Mouse (Mus musculus) urinary bladder, adult 2 months (tissue): ENCODE data around the gene Csnk1e. TPM values are rescaled to one million over a fixed set of nuclear protein-coding genes. Genes with fewer than 3 reads are reported as not detected.

Experiments used
- DNase-seq: peaks from one replicate; pipeline ENCODE4 v3.0.0; 2022; ENCODE audit warnings: low spot score
- polyA plus RNA-seq: library from polyadenylated mRNA; depleted of rRNA; stranded (reverse); fragments of >200 nt; gene quantifications from 2 replicates; pipeline ENCODE4 v1.2.3, GENCODE M21; 2012

Gene Csnk1e
- polyA plus RNA-seq, 1 experiment, result 90.3 TPM

GRCm38 (mm10) chr15:79424602-79425001 is 30.8 kb downstream of the Csnk1e start:
- DNase-seq, result no peak

GRCm38 (mm10) chr15:79422715-79423243 is 32.6 kb downstream of the Csnk1e start:
- DNase-seq, result no peak

- DNase-seq, result no peak
Observed at GRCm38 (mm10) chr15:79418677-79419076, 36.7 kb downstream of the Csnk1e start.

- DNase-seq, result no peak
Observed at GRCm38 (mm10) chr15:79418265-79418664, 37.1 kb downstream of the Csnk1e start.

GRCm38 (mm10) chr15:79417379-79417778 is 38.0 kb downstream of the Csnk1e start:
- no peak for DNase-seq

GRCm38 (mm10) chr15:79416460-79417085 is 38.8 kb downstream of the Csnk1e start:
- DNase-seq, result no peak

- DNase-seq, result no peak
Observed at GRCm38 (mm10) chr15:79414513-79414912, 40.9 kb downstream of the Csnk1e start.

- DNase-seq, result no peak
Observed at GRCm38 (mm10) chr15:79413802-79414201, 41.6 kb downstream of the Csnk1e start.

GRCm38 (mm10) chr15:79413201-79413600 is 42.2 kb downstream of the Csnk1e start:
- no peak for DNase-seq

GRCm38 (mm10) chr15:79411363-79412065 is 43.9 kb downstream of the Csnk1e start:
- DNase-seq, result no peak

- no peak for DNase-seq
Observed at GRCm38 (mm10) chr15:79409077-79409573, 46.2 kb downstream of the Csnk1e start.

GRCm38 (mm10) chr15:79406564-79406963 is 48.8 kb downstream of the Csnk1e start:
- no peak for DNase-seq

- DNase-seq, result no peak
Observed at GRCm38 (mm10) chr15:79404277-79404676, 51.1 kb downstream of the Csnk1e start.

GRCm38 (mm10) chr15:79403763-79404210 is 51.6 kb downstream of the Csnk1e start:
- no peak for DNase-seq

- peak; percentile 80 for DNase-seq
Observed at GRCm38 (mm10) chr15:79402836-79403762, 52.3 kb downstream of the Csnk1e start, which contains the start of gene Tmem184b. TSS of gene Tmem184b (minus strand) at chr15:79403569.

GRCm38 (mm10) chr15:79402176-79402575 is 53.2 kb downstream of the Csnk1e start:
- no peak for DNase-seq

GRCm38 (mm10) chr15:79400975-79401365 is 54.4 kb downstream of the Csnk1e start:
- no peak for DNase-seq

GRCm38 (mm10) chr15:79400134-79400974 is 55.0 kb downstream of the Csnk1e start:
- no peak for DNase-seq

- DNase-seq, result no peak
Observed at GRCm38 (mm10) chr15:79399231-79400052, 55.9 kb downstream of the Csnk1e start.

- DNase-seq, result no peak
Observed at GRCm38 (mm10) chr15:79396736-79397135, 58.6 kb downstream of the Csnk1e start.
